Mouse (Mus musculus) cerebellum, adult 2 months (tissue): ENCODE results near the gene Trappc6a. TPM values are rescaled to one million over a fixed set of nuclear protein-coding genes. Genes with fewer than 3 reads are reported as not detected.

ENCODE experiments used
- DNase-seq, 2 experiments: peaks; one replicate each; pipeline ENCODE4 v3.0.0; 2021
- H3K27ac ChIP-seq: fragments of 200-500 bp; 2 replicates; pipeline ENCODE4 v1.5.1; 2012; ENCODE audit warnings: low read length, control low read depth, inconsistent platforms; ENCODE audit not compliant: insufficient read depth
- H3K27me3 ChIP-seq: fragments of 200-500 bp; 2 replicates; pipeline ENCODE4 v1.6.1; 2012; ENCODE audit warnings: inconsistent platforms, mild to moderate bottlenecking, low read length, moderate library complexity; ENCODE audit not compliant: control insufficient read depth, insufficient read depth
- H3K4me1 ChIP-seq: fragments of 200-500 bp; 2 replicates; pipeline ENCODE4 v1.6.1; 2011; ENCODE audit warnings: low read length; ENCODE audit not compliant: control insufficient read depth, insufficient read depth
- H3K4me3 ChIP-seq: fragments of 200-500 bp; replicated peaks from 2 replicates; pipeline ENCODE3; 2011; ENCODE audit warnings: mild to moderate bottlenecking, low read depth, low read length, control low read depth; ENCODE audit not compliant: insufficient read depth
- CTCF ChIP-seq: fragments of 200-500 bp; IDR thresholded peaks from 2 replicates; pipeline ENCODE4 v1.5.1; 2011; ENCODE audit warnings: low read depth, mild to moderate bottlenecking, control low read depth, low read length, moderate library complexity, borderline replicate concordance; ENCODE audit not compliant: insufficient read depth
- POLR2A ChIP-seq: fragments of 200-500 bp; IDR thresholded peaks from 2 replicates; pipeline ENCODE4 v1.6.1; 2011; ENCODE audit warnings: low read length, control low read depth, borderline replicate concordance; ENCODE audit not compliant: insufficient read depth
- WGBS: fragments of 180-500 bp; shearing (Covaris S2); methylation state at CpG from one replicate; pipeline ENCODE4 v1.1.7; 2018; 5-methylcytosine and 5-hydroxymethylcytosine counted together
- polyA plus RNA-seq: library from polyadenylated mRNA; depleted of rRNA; stranded (reverse); fragments of >200 nt; gene quantifications from 2 replicates; pipeline ENCODE4 v1.2.3, GENCODE M21; 2012

Gene Trappc6a
- polyA plus RNA-seq, 1 experiment = 23.0 TPM

GRCm38 (mm10) chr7:19464367-19465307 is 43.6 kb upstream of the Trappc6a start:
- no peak for DNase-seq
- H3K27me3 ChIP-seq = peaks cover 1% of the 10 kb centered on the region; the same call in 1 of the 2 replicates
- H3K4me1 ChIP-seq = no peaks in the 10 kb centered on the region
- WGBS = 23% methylated on average over 22 of the region's 22 CpGs
- no peak for TF ChIP-seq POLR2A
- H3K4me3 ChIP-seq = no peak overlapping the region
- no peak overlapping the region for H3K27ac ChIP-seq

DNA sequence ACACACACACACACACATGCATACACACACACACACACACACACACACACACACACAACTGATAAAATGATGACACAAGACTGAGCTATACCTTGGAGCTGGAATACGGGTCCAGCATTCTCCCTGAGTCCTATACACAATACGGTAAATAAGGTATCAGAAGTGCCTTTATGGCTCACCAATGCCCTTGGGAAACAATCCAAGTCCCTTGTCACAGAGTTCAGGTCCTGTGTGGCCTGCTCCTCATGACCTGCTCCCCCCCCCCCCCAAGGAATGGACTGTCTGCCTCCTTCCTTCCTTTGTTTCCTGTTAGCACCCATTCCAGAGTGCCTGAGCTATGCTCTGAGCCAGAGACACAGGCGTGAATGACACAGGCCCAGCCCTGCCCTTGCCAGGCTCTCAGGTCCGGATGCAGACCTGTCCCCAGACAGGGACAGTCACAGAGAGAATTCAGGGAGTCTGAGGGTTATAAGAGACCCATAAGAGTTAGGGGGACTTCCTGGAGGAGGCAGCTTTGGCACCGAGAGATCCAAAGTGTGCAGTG is 41.5 kb upstream of the Trappc6a start:
- H3K27me3 ChIP-seq = peaks cover 1% of the 10 kb centered on the region; the same call in 1 of the 2 replicates
- no peak for DNase-seq
- WGBS = 64% methylated on average over 5 of the region's 5 CpGs
- no peak overlapping the region for H3K4me3 ChIP-seq
- no peak overlapping the region for H3K27ac ChIP-seq
- TF ChIP-seq POLR2A = no peak
- TF ChIP-seq CTCF = no peak
- H3K4me1 ChIP-seq = no peaks in the 10 kb centered on the region

- Histone ChIP-seq H3K4me3 (no peak overlapping the region), H3K4me1 (no peaks in the 10 kb centered on the region), H3K27ac (no peak overlapping the region), H3K27me3 (peaks cover 1% of the 10 kb centered on the region; the same call in 1 of the 2 replicates)
- no peak for DNase-seq
- TF ChIP-seq POLR2A = no peak
- no peak for TF ChIP-seq CTCF
- 22% methylated on average over 6 of the region's 6 CpGs for WGBS
Measured at GRCm38 (mm10) chr7:19467638-19468037, 40.6 kb upstream of the Trappc6a start.

DNA sequence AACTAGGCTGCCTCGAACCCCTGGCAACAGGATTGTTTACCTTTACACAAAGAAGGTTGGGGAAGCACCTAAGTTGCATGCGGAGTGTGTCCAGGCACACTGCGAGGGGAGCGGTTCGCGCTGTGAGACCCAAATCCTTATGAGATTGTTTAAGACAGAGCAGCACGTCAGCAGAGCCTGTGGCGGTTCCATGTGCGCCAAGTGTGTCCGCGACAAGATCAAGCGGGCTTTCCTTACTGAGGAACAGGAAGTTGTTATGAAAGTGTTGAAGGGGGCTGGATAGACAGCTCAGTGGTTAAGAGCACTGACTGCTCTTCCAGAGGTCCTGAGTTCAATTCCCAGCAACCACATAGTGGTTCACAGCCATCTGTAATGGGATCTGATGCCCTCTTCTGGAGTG is 39.9 kb upstream of the Trappc6a start:
- no peak for DNase-seq
- no peaks in the 10 kb centered on the region for H3K4me1 ChIP-seq
- peaks cover 1% of the 10 kb centered on the region; the same call in 1 of the 2 replicates for H3K27me3 ChIP-seq
- no peak overlapping the region for H3K4me3 ChIP-seq
- WGBS = 69% methylated on average over 12 of the region's 12 CpGs
- TF ChIP-seq POLR2A = no peak
- TF ChIP-seq CTCF = no peak
- H3K27ac ChIP-seq = no peak overlapping the region

DNA sequence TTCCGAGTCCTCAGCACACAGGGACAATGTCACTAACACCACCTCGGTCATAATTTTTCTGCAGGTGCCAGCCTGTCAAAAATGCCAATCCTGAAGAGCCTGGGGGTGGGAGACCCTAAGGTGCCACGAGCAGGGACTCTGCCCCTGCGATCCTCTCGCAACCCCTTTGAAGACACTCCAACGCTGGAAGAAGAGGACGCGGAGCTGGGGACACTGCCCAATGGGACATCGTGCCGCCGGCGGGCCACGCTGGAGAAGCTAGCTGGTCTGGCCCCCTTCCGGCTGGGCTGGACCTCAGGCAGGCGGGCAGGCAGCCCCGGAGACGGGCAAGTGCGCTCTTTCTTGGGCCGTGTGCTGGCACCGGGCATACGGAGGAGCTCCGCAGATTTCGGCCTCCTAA is 38.8 kb upstream of the Trappc6a start:
- H3K27me3 ChIP-seq = peaks cover 1% of the 10 kb centered on the region; the same call in 1 of the 2 replicates
- H3K4me3 ChIP-seq = no peak overlapping the region
- no peak overlapping the region for H3K27ac ChIP-seq
- no peak for DNase-seq
- WGBS = 15% methylated on average over 23 of the region's 23 CpGs
- H3K4me1 ChIP-seq = no peaks in the 10 kb centered on the region
- TF ChIP-seq POLR2A (no peak), CTCF (no peak)

DNA sequence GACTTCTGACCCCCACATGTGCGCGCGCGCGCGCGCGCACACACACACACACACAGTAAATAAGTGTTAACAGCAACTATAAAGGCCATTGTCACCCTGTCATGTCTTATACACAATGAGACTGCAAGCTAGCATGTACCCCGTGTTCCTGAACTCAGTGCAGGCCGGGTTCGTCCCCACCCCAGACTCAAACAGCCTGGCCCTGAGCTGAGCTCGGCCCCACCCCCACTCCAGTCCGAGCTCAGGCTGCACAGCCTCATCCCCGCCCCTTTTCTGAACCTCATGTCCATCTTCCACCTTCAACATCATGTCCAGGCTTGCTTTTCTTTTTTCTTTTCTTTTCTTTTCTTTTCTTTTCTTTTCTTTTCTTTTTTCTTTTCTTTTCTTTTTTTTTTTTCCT is 37.9 kb upstream of the Trappc6a start:
- no peaks in the 10 kb centered on the region for H3K4me1 ChIP-seq
- H3K4me3 ChIP-seq = no peak overlapping the region
- TF ChIP-seq POLR2A (no peak), CTCF (no peak)
- WGBS = 12% methylated on average over 14 of the region's 14 CpGs
- DNase-seq = no peak
- H3K27me3 ChIP-seq = peaks cover 1% of the 10 kb centered on the region; the same call in 1 of the 2 replicates
- no peak overlapping the region for H3K27ac ChIP-seq

- H3K27me3 ChIP-seq = peaks cover 1% of the 10 kb centered on the region; the same call in 1 of the 2 replicates
Measured at GRCm38 (mm10) chr7:19472403-19472802, 35.8 kb upstream of the Trappc6a start.

More at GRCm38 (mm10) chr7:19472403-19472802, 35.8 kb upstream of the Trappc6a start:
- TF ChIP-seq POLR2A (no peak), CTCF (no peak)
- H3K4me3 ChIP-seq = no peak overlapping the region
- H3K27ac ChIP-seq = no peak overlapping the region
- 40% methylated on average over 4 of the region's 4 CpGs for WGBS
- H3K4me1 ChIP-seq = no peaks in the 10 kb centered on the region
- no peak for DNase-seq
